Mouse (Mus musculus) kidney, embryonic 14.5 days (tissue): ENCODE results near the gene Napsa. TPM values are rescaled to one million over a fixed set of nuclear protein-coding genes. Genes with fewer than 3 reads are reported as not detected.

ENCODE experiments used
- ATAC-seq: fragments of 200-750 bp; cut with Nextera tagmentation; 2 replicates; pipeline ENCODE4 v1.8.0; 2017; ENCODE audit warnings: moderate number of reproducible peaks, mild to moderate bottlenecking, moderate TSS enrichment, moderate library complexity; ENCODE audit not compliant: low FRiP score, low TSS enrichment
- H3K27ac ChIP-seq: fragments of 300-500 bp; sonication (generic); 2 replicates; pipeline ENCODE4 v1.5.1; 2014; ENCODE audit warnings: low read depth, mild to moderate bottlenecking, low read length, moderate library complexity, mixed read lengths
- H3K27me3 ChIP-seq: fragments of 300-500 bp; sonication (generic); 2 replicates; pipeline ENCODE4 v1.6.1; 2014; ENCODE audit warnings: mild to moderate bottlenecking, low read length; ENCODE audit not compliant: control insufficient read depth, insufficient read depth
- H3K36me3 ChIP-seq: fragments of 300-500 bp; sonication (generic); 2 replicates; pipeline ENCODE4 v1.6.1; 2014; ENCODE audit warnings: low read length, mixed read lengths; ENCODE audit not compliant: control insufficient read depth, insufficient read depth
- H3K4me1 ChIP-seq: fragments of 300-500 bp; sonication (generic); 2 replicates; pipeline ENCODE4 v1.6.1; 2014; ENCODE audit warnings: low read length, mixed read lengths; ENCODE audit not compliant: control insufficient read depth, insufficient read depth
- H3K4me2 ChIP-seq: fragments of 300-500 bp; sonication (generic); replicated peaks from 2 replicates; pipeline ENCODE4 v1.6.1; 2014; ENCODE audit warnings: low read depth, mild to moderate bottlenecking, low read length
- H3K4me3 ChIP-seq: fragments of 300-500 bp; sonication (generic); 2 replicates; pipeline ENCODE4 v1.5.1; 2014; ENCODE audit warnings: mild to moderate bottlenecking, low read length
- H3K9ac ChIP-seq: fragments of 300-500 bp; sonication (generic); 2 replicates; pipeline ENCODE4 v1.6.1; 2014; ENCODE audit warnings: low read depth, mild to moderate bottlenecking, low read length, moderate library complexity
- H3K9me3 ChIP-seq: fragments of 300-500 bp; sonication (generic); 2 replicates; pipeline ENCODE4 v1.6.1; 2016; ENCODE audit warnings: low read length; ENCODE audit not compliant: control insufficient read depth
- WGBS: fragments of 180-500 bp; shearing (Covaris S2); extraction: QIAGEN DNeasy Blood & Tissue Kit; methylation state at CpG from one replicate; pipeline ENCODE4 v1.1.7; 2014; 5-methylcytosine and 5-hydroxymethylcytosine counted together
- polyA plus RNA-seq: library from polyadenylated mRNA; unstranded; fragments of >200 nt; fragmentation: Nextera tagmentation; extraction: Ambion mirVana; gene quantifications from 2 replicates; pipeline ENCODE4 v1.2.1, GENCODE M21; 2014

Gene Napsa
- polyA plus RNA-seq, 1 experiment from 2014 or later = 7.0 TPM

DNA sequence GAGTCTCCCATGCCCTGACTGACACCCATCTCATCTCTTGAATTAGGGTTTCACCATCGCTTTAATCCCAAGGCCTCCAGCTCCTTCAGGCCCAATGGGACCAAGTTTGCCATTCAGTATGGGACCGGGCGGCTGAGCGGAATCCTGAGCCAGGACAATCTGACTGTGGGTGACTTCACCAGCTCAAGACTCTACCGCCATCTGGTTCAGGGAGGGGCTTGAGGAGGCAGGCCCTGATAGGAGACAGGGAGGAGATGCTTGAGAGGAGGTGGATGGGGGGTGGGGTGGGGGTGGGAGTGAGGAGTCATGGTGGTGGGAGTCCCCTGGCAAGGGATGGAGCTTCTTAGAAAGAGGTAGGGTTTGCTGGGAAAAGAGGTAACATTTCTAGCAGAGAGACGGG is 9.5 kb downstream of the Napsa start:
- H3K36me3 ChIP-seq = no peaks in the 10 kb centered on the region
- H3K27me3 ChIP-seq = peaks cover 16% of the 10 kb centered on the region
- H3K4me3 ChIP-seq = no peak overlapping the region
- no peak overlapping the region for H3K4me2 ChIP-seq
- no peak overlapping the region for H3K27ac ChIP-seq
- no peaks in the 10 kb centered on the region for H3K9me3 ChIP-seq
- no peak overlapping the region for H3K9ac ChIP-seq
- no peak for ATAC-seq
- WGBS = 80% methylated on average over 6 of the region's 6 CpGs
- no peaks in the 10 kb centered on the region for H3K4me1 ChIP-seq

DNA sequence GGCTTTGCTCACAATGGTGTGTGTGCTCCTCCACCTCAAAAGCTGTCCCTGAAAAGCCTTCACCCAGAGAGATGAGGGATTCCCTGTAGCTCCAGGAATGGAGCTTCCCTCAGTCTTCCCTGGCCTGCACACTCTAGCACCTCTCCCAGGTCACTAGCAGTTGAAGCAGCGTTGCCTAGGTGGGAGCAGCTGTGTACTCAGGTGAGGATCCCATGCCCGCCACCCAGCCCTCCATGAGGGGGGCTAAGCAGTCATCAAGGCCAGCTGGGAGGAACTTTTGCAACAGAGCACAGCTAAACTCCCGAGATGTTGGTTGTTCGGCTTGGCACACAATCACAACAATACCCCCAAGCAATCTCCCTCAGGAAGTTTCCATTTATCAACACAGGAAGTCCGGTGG is 10.5 kb downstream of the Napsa start:
- Histone ChIP-seq H3K9me3 (no peaks in the 10 kb centered on the region), H3K4me1 (no peaks in the 10 kb centered on the region), H3K36me3 (no peaks in the 10 kb centered on the region), H3K4me2 (no peak overlapping the region), H3K9ac (no peak overlapping the region), H3K4me3 (no peak overlapping the region), H3K27me3 (peaks cover 26% of the 10 kb centered on the region), H3K27ac (no peak overlapping the region)
- ATAC-seq = no peak
- WGBS = 76% methylated on average over 5 of the region's 5 CpGs

DNA sequence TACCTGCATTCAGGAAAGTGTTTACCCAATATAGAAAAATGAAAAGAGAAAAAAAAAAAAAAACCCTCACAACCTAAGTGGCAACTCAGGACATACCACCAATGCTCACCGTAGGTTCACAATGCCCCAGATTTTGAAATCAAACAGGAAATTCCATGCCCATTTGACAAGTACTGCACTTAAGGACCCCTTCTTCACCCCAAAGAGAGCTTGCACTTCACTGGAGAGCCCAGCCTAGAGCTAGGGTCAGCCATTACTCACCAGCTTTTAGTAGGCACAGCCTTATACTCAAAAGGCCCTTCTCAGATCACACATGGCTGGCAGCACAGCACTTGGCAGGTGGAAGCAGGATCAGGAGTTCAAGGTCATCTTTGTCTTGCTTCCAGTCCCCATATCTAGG is 11.0 kb downstream of the Napsa start:
- Histone ChIP-seq H3K27me3 (peaks cover 31% of the 10 kb centered on the region), H3K4me2 (no peak overlapping the region), H3K9me3 (no peaks in the 10 kb centered on the region), H3K9ac (no peak overlapping the region), H3K36me3 (no peaks in the 10 kb centered on the region), H3K4me1 (no peaks in the 10 kb centered on the region), H3K27ac (no peak overlapping the region), H3K4me3 (no peak overlapping the region)
- no peak for ATAC-seq
- WGBS = 76% methylated on average over 1 of the region's 1 CpGs

DNA sequence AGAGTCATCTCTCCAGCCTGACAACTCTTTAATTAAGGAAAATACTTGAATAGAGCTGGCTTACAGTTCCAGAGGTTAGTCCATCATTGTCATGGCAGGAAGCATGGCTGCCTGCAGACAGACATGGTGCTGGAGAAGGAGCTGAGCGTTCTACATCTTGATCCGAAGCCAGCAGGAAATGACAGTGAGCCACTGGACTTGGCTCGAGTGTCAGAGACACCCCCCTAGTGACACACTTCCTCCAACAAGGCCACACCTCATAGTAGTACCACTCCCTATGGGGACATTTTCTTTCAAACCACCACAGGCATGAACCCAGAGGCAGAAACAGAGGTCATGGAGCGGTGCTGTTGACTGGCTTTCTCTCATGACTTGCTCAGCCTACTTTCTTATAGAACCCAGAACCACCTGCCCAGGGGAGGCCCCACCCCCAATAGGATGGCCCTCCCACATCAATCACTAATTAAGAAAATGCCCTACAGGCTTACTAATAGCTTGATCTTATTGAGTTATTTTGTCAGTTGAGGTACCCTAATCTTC is 12.2 kb downstream of the Napsa start:
- no peak overlapping the region for H3K9ac ChIP-seq
- H3K27me3 ChIP-seq = peaks cover 42% of the 10 kb centered on the region
- H3K36me3 ChIP-seq = no peaks in the 10 kb centered on the region
- H3K27ac ChIP-seq = no peak overlapping the region
- H3K4me2 ChIP-seq = no peak overlapping the region
- no peaks in the 10 kb centered on the region for H3K9me3 ChIP-seq
- 79% methylated on average over 4 of the region's 4 CpGs for WGBS
- peaks cover 4% of the 10 kb centered on the region; the same call in 1 of the 2 replicates for H3K4me1 ChIP-seq
- ATAC-seq = no peak
- no peak overlapping the region for H3K4me3 ChIP-seq

DNA sequence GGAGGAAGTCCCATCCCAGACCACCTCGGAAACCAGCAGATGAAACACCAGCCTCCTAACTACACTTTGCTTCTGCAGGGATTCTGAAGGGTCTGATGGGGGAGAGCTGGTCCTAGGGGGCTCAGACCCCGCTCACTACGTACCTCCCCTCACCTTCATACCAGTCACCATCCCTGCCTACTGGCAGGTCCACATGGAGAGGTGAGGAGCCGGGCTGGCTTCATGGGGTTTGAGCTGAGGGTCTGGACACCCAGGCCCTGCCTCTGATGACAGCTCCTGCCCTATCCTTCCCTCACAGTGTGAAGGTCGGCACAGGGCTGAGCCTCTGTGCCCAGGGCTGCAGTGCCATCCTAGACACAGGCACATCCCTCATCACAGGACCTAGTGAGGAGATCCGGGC is 12.7 kb downstream of the Napsa start:
- H3K4me3 ChIP-seq = no peak overlapping the region
- H3K9ac ChIP-seq = no peak overlapping the region
- H3K4me1 ChIP-seq = peaks cover 5% of the 10 kb centered on the region; the same call in 1 of the 2 replicates
- H3K36me3 ChIP-seq = no peaks in the 10 kb centered on the region
- H3K9me3 ChIP-seq = no peaks in the 10 kb centered on the region
- H3K27ac ChIP-seq = no peak overlapping the region
- H3K4me2 ChIP-seq = no peak overlapping the region
- WGBS = 80% methylated on average over 6 of the region's 6 CpGs
- peaks cover 48% of the 10 kb centered on the region for H3K27me3 ChIP-seq
- ATAC-seq = no peak

DNA sequence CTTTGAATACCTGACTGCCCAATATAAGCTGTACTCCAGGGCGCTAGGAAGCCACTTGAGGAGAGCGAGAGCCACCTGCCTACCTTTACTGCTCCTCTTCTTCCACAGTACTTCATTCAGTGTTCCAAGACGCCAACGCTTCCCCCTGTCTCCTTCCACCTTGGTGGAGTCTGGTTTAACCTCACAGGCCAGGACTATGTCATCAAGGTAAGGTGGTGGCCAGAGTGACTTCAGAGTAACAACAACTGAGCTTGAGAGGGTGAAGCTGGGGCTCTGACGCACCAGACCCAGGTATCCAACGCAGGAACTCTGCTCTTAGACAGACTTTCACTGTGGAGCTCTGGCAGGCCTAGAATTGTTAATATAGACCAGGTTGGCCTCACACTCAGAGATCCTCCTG is 13.4 kb downstream of the Napsa start:
- Histone ChIP-seq H3K4me2 (no peak overlapping the region), H3K9ac (no peak overlapping the region), H3K36me3 (no peaks in the 10 kb centered on the region), H3K9me3 (no peaks in the 10 kb centered on the region), H3K4me1 (peaks cover 5% of the 10 kb centered on the region; the same call in 1 of the 2 replicates), H3K27me3 (peaks cover 55% of the 10 kb centered on the region), H3K4me3 (no peak overlapping the region), H3K27ac (no peak overlapping the region)
- WGBS = 95% methylated on average over 6 of the region's 6 CpGs
- no peak for ATAC-seq

DNA sequence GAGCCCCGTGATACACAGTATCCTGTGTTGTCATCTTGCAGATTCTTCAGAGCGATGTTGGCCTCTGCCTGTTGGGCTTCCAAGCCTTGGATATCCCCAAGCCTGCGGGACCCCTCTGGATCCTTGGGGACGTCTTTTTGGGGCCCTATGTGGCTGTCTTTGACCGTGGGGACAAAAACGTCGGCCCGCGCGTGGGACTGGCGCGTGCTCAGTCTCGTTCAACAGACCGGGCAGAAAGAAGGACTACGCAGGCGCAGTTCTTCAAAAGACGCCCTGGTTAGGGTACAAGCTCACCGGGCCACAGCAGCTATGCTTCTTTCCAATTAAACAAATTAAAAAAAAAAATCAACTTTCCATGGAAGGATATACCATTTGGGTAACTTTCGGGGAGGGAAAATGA is 14.3 kb downstream of the Napsa start:
- Histone ChIP-seq H3K4me2 (peak overlapping the region; percentile 43), H3K27me3 (peaks cover 64% of the 10 kb centered on the region), H3K27ac (no peak overlapping the region), H3K4me1 (peaks cover 11% of the 10 kb centered on the region; the same call in 1 of the 2 replicates), H3K4me3 (peak overlapping the region; percentile 34), H3K36me3 (no peaks in the 10 kb centered on the region), H3K9me3 (no peaks in the 10 kb centered on the region), H3K9ac (no peak overlapping the region)
- 16% methylated on average over 19 of the region's 19 CpGs for WGBS
- ATAC-seq = no peak

DNA sequence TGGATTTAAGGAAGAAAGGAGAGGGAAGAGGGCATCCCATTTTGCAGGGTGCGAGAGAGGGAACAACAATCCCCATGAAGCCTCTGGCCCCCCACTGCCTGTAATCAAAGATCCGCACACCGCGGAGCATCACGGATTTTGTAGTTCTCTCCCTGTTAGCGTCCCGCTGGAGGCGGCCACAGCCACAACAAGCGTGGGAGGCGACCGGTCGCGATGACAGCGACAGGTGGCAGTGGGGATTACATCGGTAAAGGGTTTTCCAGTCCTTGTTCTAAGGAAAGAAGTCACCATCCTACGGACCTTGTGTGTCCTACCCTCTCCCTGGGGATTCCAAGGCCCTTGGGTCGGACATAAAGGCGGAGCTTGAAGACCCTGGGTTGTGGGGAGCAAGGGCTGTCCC is 14.8 kb downstream of the Napsa start:
- Histone ChIP-seq H3K4me1 (peaks cover 13% of the 10 kb centered on the region; the same call in 1 of the 2 replicates), H3K27me3 (peaks cover 68% of the 10 kb centered on the region), H3K36me3 (no peaks in the 10 kb centered on the region), H3K9ac (no peak overlapping the region), H3K27ac (no peak overlapping the region), H3K9me3 (no peaks in the 10 kb centered on the region), H3K4me2 (peak overlapping the region; percentile 43), H3K4me3 (peak overlapping the region; percentile 34)
- ATAC-seq = no peak
- WGBS = under 1% methylated on average over 18 of the region's 18 CpGs

DNA sequence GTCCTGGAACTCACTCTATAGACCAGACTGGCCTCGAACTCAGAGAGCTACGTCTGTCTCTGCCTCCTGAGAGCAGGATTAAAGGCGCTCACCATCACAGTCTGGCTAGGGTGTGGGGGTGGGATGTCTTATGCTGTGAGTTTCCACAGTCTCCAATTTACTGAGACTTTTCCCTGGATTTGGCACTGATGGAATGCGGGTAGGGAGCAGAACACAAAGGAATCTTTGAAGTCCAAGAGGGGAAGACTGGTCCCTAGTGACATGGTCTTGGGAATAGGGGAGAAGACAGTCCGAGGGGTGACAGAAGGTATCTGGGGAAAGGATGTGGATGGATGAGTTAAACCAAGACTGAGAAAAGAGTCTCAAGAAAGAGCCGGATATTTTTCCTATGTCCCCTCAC is 15.5 kb downstream of the Napsa start:
- Histone ChIP-seq H3K9ac (no peak overlapping the region), H3K27ac (no peak overlapping the region), H3K27me3 (peaks cover 75% of the 10 kb centered on the region), H3K36me3 (no peaks in the 10 kb centered on the region), H3K4me2 (no peak overlapping the region), H3K4me1 (peaks cover 13% of the 10 kb centered on the region; the same call in 1 of the 2 replicates), H3K9me3 (no peaks in the 10 kb centered on the region), H3K4me3 (no peak overlapping the region)
- WGBS = 36% methylated on average over 6 of the region's 6 CpGs
- ATAC-seq = no peak
